Mouse (Mus musculus) myocyte (in vitro differentiated cells): Measurements from ENCODE around the gene Dio3.

Experiments used
- CEBPB ChIP-seq: IDR thresholded peaks from 2 replicates; pipeline ENCODE4 v1.6.1; 2011; ENCODE audit warnings: mild to moderate bottlenecking, moderate library complexity; ENCODE audit not compliant: poor library complexity, insufficient read depth, severe bottlenecking
- E2F4 ChIP-seq: IDR thresholded peaks from one replicate; pipeline ENCODE4 v1.6.1; 2011; ENCODE audit warnings: mild to moderate bottlenecking, control low read depth, moderate library complexity; ENCODE audit not compliant: insufficient read depth
- MAX ChIP-seq: IDR thresholded peaks from one replicate; pipeline ENCODE4 v1.6.1; 2011; ENCODE audit warnings: low read depth, mild to moderate bottlenecking, control low read depth
- POLR2A ChIP-seq: IDR thresholded peaks from one replicate; pipeline ENCODE4 v1.6.1; 2011; ENCODE audit warnings: low read depth, mild to moderate bottlenecking, control low read depth, moderate library complexity; ENCODE audit not compliant: insufficient read length
- POLR2AphosphoS2 ChIP-seq: IDR thresholded peaks from one replicate; pipeline ENCODE4 v1.6.1; 2011; ENCODE audit warnings: low read depth, control low read depth; ENCODE audit not compliant: insufficient read length
- SRF ChIP-seq: IDR thresholded peaks from one replicate; pipeline ENCODE4 v1.6.1; 2011; ENCODE audit warnings: low read depth; ENCODE audit not compliant: control insufficient read depth, insufficient read length
- TCF12 ChIP-seq: IDR thresholded peaks from one replicate; pipeline ENCODE4 v1.6.1; 2011; ENCODE audit warnings: mild to moderate bottlenecking, control low read depth; ENCODE audit not compliant: poor library complexity, insufficient read depth, severe bottlenecking
- TCF3 ChIP-seq: IDR thresholded peaks from one replicate; pipeline ENCODE4 v1.6.1; 2011; ENCODE audit warnings: low read depth, control low read depth; ENCODE audit not compliant: insufficient read length
- USF1 ChIP-seq: IDR thresholded peaks from one replicate; pipeline ENCODE4 v1.6.1; 2011; ENCODE audit warnings: low read depth, mild to moderate bottlenecking, control low read depth, moderate library complexity

DNA sequence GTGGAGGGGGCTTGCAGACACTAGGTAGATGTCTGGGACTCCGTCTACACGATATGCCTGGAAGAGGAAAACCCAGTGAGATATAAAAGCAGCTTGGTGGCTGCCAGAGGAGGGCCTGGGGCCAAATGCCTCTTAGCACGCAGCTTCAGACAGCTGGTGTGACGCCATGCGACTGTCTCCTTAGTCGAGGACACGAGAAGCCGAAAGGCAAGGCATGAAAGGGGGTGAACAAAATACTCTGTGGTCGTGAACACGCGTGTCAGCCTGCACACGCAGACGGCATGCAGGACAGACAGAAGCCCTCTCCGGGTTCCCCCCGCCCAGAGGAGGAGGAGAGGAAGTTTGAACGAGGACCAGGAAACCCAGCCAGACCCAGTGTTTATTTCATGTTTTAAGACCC is 16.0 kb downstream of the Dio3 start:
- TF ChIP-seq POLR2A = no peak
- TF ChIP-seq USF1 = no peak
- TF ChIP-seq MAX = no peak
- TF ChIP-seq TCF12 = no peak
- no peak for TF ChIP-seq POLR2AphosphoS2
- no peak for TF ChIP-seq CEBPB
- no peak for TF ChIP-seq SRF
- no peak for TF ChIP-seq TCF3
- TF ChIP-seq E2F4 = no peak
